Mouse (Mus musculus): ENCODE measurements around the gene Vmn1r205.
"Not testable (repeated sequence)": the region's sequence is repeated elsewhere in the genome, so short reads cannot be mapped to it uniquely, and the experiment has no call there.

Gene Vmn1r205

GRCm38 (mm10) chr13:22592900-22593299 is at the start of gene Vmn1r205:
Gene Vmn1r205, minus strand, starts transcription at chr13:22593000.
- no peak for DNase-seq (ENCODE audit: extremely low spot score, low read depth, low spot score)

DNA sequence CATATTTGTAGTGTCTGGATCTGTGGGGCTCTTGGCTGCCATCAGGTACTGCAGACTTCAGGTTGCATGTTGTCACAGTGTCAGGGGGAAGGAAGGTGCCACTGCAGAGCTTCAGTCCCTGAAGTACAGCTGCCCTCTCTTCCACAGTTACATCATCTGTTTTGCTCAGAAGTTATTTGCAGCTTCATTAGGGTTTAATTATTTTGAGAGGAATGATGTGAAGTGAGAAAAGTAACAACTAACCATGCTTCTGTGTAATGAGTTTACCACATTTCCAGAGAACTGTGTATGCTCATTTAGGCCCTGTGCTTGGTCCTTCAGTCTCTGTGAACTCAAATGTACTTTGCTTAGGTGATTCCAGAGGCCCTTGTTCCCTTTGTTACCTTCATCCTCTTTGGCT is 31.4 kb upstream of the Vmn1r205 start, which contains the start of gene Vmn1r206:
Gene Vmn1r206 (minus strand): TSS at position 101 of the 400 bp plus-strand sequence.
- DNase-seq (ENCODE audit: extremely low spot score, low read depth, low spot score), result not testable (repeated sequence)

DNA sequence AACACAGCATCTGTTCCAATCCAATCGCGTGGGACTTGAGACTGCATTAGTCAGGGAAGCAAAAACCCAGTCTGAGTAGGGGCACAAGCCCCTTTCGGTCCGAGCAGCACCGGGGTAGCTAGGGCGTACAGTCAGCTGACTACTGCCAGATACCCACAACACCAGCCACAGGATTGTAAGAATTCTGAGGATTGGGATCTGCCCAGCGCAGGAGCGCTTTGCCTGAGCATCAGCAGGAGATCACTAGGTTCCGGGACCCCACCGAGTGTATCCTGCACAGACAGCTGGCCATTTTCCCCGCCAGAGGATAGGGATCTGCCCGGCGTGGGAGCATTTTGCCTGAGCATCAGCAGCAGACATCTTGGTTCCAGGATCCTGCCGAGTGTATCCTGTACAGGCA is 9.5 kb downstream of the Vmn1r205 start:
- DNase-seq (ENCODE audit: extremely low spot score, low read depth, low spot score), result not testable (repeated sequence)

DNA sequence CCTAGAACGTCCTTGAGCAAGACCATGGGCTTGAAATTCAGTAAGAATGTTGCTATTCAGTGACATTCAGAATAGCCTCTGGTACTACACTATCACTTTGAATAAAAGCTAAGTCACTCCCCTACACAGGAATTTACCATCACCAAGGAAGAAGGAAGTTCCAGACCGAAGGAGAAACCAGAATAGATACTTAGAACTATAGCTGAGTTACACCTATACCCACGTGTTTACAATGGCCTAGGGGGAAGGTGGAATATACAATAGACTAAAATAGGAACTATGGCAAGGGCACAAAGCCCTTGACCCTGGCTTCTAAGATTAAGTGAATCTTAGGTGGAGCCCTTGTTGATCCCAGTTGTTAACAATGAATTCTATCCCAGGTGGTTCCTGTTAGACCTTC is 17.9 kb downstream of the Vmn1r205 start:
- not testable (repeated sequence) for DNase-seq (ENCODE audit: extremely low spot score, low read depth, low spot score)

DNA sequence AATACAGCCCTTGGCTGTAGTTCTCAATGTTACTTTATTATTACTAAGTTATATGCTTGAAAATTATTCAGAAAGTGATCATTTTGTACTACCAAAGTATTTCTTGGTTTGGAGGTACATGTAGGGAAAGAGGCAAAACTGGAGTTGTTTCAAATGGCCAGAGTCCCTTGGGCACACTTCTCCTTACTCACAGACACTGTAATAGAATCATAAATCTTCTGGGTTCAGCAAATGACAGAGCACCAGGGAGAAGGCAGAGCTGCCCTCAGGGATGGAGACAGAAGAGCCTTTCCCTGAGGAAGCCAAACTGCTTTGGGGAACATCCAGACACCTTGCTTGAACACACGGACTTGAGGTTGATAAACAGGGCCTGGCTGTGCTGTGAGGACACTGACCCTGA is 39.9 kb downstream of the Vmn1r205 start, which contains the start of gene Vmn1r204:
Gene Vmn1r204 (plus strand): TSS at position 301 of the 400 bp plus-strand sequence.
- DNase-seq (ENCODE audit: extremely low spot score, low read depth, low spot score), result not testable (repeated sequence)
